Mouse (Mus musculus) liver (tissue): Measurements from ENCODE around the gene Brsk2.

Source experiments
- DNase-seq: peaks from one replicate; pipeline ENCODE4 v3.0.0-alpha.2; 2020; ENCODE audit warnings: mixed read lengths

Brsk2 gene

DNA sequence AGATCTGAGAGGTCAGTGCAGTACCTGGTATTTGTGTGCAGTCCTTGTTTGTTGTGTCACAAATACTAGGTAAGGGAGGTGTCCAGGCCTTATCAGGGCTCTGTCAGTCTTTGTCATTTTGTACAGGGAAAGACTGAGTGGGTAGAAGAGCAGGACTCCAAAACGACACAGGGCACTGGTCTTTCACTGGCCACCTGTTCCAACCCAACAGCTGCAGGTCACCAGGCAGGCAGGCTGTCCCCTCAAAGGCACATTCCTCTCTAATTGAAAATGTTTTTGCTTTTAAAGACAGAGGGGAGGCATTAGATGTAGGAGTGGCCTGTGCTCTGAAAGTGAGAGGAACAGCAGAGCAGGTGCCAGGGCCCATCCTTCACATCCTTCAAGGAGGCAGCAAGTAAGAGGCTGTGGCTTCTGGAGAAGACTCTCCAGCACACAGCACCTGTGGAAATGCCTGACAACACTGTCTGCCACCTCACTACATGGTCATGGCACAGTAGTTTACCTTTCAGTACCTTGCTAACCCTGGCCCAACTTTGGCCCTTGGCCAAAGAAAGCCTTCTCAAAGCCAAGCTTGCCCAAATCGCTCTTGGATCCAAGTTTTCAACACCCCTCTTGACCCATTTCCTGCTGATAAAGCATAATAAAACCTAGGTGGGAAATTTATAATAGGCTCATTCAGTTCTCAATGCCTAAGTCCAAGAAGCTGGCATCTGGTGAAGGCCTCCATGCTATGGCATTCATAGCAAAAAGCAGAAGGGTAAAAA, 85.7 kb downstream of the Brsk2 start:
- DNase-seq = no peak

DNA sequence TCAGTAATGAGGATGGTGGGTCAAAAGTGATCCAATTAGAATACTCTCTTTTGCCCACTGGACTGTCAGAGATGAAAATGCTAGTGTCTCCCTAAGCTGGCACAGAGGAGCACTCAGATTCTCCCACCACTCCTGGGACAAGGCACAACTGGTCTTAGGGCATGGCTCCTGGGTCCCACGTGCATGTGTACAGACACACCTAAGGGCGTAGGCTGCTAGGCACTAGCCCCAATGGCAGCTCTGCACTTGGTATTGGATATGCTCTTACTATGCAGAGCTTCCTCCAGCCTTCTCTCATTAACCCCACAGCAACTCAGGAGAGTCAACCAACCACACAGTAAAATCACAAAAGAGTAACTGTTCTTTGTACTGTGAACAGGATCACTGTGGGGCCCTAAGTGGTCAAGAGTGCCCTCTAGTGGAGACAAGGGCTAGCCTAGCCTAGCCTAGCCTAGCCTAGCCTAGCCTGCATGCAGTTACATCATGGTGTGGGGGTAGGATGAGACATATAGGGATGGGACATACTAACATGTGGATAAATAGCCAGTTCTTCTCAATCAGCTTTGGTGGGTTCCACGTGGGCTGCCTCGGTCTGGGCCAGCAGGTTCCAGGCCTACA, 88.1 kb downstream of the Brsk2 start:
- peak; percentile 67 for DNase-seq

DNA sequence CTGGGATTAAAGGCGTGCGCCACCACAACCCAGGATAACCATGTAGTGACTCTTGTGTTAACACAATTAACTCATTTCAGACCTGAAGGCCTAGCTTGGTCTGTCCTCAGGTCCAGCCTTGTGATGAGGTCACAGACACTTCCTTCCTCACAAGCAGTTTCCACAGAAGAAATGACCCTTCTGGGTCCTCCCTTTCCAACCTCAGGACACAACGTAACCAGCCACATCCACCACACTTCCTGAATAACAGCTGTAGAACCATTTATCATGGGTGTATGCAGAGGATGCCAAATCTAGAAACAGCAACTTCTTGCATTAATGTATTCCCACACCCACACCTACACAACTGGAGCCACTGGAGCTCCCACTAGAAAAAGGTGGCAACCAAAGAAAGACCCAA, 91.2 kb downstream of the Brsk2 start:
- DNase-seq = no peak

DNA sequence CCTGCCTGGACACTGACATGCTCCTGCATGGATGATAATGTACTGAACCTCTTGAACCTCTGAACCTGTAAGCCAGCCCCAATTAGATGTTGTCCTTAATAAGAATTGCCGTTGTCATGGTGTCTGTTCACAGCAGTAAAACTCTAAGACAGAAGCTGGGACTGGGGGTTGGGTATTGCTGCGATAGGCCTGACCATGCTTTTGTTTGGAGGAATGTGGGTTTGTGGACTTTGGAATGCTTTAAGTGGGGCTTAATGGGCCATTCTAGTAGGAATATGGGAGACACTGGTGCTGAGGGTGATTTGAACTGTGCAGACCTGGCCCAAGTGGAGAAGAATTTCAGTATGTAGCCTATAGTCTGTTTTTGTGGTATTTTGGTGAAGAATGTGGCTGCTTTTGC, 95.8 kb downstream of the Brsk2 start:
- no peak for DNase-seq

DNA sequence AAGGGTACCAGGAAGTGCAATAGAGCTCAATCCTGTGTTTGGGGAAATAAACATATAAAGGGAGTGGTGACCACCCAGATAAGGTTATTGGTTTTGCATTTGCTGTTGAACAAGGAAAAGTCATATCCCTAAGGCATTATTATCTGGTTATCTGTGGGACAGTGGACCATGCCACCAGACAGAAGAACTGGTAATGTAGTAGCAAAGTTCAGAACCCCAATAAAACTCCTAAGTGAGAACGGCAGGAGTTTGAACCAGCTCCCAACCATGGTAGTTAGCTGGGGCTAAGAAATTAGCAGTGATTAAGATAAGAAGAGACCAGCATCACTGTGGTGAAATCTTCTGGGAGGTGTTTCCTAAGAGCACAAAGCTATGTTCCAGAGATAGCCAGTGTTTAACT, 96.4 kb downstream of the Brsk2 start:
- DNase-seq = no peak

DNA sequence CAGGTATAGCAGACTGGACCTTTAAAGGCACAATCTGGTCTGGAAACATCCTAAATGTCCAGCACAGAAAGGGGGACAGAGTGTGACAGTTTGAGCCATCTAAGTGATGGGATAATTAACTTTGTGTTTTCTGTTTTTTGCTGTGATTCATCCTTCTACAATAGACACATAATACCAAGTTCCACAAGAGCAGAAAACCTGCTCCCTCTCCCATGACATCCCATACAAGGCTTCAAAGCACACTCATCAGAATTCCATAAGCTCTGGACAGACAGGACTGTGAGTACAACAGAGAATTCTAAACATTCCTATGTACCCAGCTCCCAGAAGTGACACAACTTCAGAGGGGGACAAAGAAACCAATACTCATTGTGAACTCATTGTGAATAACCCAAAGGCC, 101.0 kb downstream of the Brsk2 start:
- DNase-seq = no peak
